Mouse (Mus musculus) inflammation-experienced regulatory T-cells, adult 6 months (primary cell): Measurements from ENCODE around the gene Glra4. TPM values are rescaled to one million over a fixed set of nuclear protein-coding genes. Genes with fewer than 3 reads are reported as not detected.

ENCODE experiments used
- ATAC-seq: one replicate; pipeline ENCODE4 v1.8.0; 2017
- polyA plus RNA-seq, 3 experiments: library from polyadenylated mRNA; unstranded; fragments of 100-300 nt; shearing (Covaris generic); gene quantifications; one replicate each; pipeline ENCODE4 v1.2.1; 2017

Glra4 gene
- not detected for polyA plus RNA-seq

DNA sequence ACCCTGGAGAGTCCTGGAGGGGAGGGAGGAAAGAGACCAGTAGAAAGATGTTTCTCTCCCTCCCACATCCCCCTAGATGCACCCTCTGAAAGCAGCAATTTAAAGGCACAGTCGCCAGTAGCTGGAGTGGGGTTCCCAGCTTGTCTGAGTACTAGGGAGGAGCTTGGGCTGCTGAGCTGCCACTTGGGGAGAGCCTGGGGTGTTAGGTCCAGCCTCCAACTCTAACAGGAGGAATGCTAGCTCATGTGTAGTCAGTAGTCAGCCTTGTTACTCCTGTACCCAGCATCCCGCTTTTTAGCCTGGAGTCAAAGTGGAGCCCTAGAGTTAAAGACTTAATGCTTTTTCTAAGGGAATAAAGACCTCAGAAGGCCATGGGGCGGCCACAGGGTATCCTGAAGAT lies at the start of gene Glra4:
Glra4 (minus strand) TSS at position 101 of the 400 bp plus-strand sequence.
- ATAC-seq = no peak

DNA sequence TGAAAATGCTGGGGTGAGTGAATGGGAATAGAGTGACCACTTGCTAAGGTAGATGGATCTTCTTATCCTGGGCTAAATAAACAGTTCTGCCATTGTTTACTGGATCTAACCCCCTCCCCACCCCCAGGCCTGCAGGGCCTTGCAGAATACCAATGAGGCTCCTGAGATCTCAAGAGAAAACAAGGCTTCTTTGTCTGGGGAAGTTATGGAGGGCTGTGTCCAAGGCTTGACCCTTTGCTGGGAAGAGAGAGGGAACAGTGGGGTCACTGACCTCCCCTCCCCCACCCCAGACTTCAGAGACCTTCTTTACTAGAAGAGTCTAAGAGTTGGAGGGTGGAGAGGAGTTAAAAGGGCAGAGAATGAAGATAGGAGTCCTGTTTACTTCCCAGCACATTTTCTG lies 48.7 kb upstream of the Glra4 start:
- ATAC-seq = no peak

DNA sequence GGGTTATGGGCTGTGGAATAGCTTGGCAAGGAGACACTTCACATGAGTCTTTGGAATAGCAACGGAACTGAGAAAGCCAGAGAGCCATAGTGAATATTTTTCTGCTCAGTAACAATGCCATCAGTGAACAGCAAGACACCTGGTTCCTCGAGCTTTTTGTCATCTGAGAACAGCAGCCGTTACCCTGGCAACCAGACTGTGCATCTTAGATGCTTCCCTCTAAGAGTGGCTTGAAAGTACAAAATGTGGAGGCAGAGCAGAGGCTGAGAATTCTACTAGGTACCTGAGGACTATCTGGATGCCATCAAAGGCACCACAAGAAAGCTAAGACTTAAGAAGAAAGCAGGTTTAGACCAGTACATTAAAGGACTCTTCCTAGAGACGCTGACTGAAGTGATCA lies 45.1 kb upstream of the Glra4 start:
- no peak for ATAC-seq

DNA sequence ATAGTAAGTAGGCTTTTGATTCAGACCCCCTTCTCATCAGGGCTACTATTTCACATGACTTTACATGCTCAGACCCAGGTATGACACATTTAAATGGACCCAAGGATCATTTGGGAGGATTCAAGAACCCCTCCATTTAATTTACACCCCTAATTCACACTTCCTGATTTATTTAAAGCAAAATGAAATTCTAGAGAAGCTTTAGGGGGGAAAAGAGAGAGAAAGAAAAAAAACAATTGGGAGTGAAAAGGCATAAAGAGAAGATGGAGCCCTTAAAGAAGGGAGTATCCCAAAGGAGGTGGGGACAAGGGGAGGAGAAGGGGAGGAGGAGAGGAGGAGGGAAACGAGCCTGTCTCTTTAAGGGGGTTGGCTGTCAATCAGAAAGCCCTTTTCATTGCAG lies 42.4 kb upstream of the Glra4 start, which contains the start of gene Plp1:
Plp1 (plus strand) TSS at position 301 of the 400 bp plus-strand sequence.
- no peak for ATAC-seq

DNA sequence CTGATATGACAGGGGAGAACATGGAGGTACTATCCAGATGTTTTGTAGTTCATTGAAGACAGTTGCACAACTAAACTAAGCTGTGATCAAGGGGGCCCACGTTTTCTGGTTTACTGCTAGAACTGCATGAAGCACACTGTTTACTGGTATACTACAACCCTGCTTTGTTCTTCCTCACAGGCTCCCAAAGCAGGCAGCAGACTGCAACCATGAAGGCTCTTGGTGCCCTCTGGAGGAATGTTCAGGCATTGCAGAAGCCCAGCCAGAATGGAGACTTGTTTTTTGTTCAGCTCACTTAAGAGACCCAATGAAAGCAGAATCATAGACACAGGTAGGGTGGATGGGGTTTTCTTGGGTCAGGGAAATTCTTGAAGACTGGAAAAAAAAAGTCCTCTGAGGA lies 40.3 kb upstream of the Glra4 start:
- peak; percentile 63 for ATAC-seq

DNA sequence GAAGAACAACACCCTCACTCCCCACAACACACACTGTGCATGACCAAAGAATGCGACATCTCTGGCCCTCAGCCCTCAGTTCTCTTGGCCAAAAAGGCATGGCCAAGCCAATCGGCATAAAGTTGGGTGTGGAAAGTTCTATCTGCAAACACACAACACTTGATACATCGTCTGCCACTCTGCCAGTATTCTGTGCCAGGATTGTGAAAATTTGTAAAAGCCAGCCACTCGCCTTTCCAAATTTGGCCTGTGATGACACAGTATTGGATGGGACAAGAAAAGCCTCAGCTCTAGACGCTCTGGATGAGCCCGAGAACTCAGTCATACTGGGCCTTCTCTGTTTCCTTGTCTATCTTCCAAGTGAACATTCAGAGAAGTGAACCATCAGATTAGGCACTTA lies 39.8 kb upstream of the Glra4 start:
- ATAC-seq = no peak

DNA sequence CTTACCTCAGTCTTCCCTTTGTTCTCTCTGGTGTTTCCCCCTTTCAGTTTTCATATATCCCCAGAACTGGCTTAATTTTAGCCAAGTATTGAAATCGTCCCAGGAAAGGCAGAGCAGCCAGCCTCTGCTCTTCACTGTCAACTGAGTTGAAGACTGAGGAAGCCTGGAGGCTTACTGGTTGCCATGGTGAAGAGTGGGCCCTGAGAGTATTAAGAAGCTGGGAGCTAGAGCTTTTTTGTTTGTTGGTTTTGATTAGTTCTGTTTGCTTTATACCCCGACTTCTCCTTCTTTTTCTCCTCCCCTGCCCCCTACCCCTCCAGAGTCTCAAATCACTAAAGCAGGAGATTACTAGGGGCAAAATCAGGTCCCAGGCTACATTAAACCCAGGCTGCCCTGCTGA lies 17.3 kb upstream of the Glra4 start:
- no peak for ATAC-seq

DNA sequence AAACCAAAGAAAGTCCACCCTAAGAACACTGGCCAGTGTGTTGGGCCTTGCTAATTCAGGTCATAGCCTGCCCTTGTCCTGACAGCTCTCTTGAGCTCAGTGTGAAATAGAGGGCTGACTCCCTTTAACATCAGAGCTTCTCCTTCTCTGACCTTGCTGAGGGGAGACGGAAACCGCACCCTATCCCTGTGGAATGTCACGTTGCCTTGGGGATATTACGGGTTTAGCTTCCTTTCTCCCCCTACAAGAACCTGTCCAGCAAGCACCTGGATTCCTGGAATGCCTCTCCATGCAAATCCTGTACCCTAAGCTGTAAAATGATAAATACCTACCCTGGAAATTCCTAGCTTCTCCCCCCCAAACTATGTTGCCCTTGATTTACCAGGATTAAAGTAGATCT lies 9.5 kb upstream of the Glra4 start:
- ATAC-seq = no peak

DNA sequence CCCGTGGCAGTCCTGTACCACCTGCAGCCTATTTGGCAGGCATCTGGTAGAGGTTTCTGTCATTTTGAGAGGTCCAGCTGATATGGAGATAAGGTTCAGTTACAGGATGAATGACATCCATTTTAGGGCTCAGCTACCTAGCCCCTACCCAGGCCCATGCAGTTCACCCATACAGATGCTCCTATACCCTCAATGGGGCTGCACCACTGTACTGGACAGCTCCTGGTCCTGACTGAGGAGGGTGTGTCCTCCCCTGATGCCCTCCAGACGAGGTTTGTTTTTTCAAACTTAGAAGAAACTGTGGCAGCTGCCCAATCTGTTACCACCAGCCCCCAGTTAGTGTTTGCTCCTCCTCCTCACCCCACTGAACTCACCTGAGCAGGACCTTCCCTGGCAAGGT lies 679 bp downstream of the Glra4 start:
- ATAC-seq = no peak

DNA sequence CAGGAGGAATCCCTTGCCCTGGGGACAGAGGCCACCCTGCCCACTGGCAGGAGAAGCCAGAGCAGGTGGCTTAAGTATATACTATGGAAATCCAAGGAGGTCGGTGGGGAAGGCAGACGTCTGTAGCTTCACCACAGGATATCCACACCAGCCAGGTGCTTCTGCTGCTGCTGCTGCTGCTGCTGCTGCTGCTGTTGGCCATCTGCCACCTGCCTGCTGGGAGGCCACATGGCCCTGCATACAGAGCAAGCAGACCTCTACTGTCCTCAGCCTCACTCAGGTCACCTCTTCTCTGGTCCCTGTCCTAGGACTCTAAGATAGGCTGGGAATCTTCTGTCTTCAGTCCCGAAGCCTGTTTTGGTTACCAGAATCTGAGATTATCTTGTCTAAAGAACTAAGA lies 1.9 kb downstream of the Glra4 start:
- ATAC-seq = no peak

DNA sequence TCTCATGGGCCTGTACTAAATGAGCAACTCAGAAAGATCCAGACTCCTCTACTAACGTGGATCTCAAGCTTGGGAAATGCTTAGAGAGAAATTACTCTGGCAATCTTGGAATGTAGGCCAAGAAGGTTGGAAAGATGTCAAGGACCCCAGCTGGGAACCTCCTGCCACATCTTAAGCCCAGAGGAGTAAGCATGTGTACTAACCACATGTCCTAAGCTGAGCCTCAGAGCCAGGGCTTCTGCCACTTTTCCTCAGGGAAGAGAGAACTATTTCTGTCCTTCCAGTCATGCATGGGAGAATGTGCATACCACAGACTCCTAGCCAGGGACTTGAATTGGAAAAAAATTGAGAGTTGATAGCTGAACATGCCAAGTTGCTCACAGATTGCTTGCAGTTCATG lies 6.9 kb downstream of the Glra4 start:
- no peak for ATAC-seq

DNA sequence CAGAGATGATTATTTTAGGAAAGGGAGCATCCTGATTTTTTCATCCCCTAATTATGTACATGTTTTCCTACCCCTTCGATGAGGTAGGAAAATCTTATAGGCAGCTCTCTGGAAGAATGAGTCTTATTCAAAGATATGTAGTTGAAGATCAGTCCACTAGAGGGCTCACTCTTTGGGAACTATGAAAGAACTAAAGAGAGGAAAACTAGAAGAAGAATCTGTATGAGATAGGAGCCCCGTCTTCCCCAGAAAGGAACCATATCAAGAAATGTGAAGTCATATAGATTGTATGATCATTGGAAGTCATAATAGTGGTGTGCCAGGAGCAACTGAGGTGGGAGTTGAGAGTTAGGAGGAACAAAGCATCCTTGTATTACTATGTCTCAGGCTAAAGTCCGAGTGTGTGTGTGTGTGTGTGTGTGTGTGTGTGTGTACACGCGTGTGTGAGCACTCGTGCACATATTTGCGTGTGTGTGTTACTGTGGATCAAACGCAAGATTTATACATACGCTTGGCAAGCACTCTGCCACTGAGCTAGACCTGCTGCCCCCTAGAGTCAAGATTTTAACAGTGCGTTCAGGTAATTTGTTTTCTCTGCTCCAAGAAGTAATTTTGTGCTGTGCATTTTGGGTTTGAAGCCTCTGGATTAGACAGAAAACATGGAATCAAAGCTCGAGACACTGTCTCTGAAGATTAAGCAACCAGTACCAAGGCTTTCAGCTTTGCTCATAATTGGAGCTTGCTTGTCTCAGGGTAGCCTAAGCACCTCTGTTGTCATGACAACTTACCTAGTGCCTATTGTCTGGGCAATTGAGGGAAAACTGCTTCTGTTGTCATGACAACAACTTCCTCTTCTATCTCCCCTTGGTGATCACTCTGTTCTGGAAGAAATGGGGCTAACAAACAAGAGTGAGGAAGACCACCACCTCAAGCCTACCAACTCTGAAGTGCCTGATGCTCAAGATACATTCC lies 18.6 kb downstream of the Glra4 start:
- peak; percentile 58 for ATAC-seq

DNA sequence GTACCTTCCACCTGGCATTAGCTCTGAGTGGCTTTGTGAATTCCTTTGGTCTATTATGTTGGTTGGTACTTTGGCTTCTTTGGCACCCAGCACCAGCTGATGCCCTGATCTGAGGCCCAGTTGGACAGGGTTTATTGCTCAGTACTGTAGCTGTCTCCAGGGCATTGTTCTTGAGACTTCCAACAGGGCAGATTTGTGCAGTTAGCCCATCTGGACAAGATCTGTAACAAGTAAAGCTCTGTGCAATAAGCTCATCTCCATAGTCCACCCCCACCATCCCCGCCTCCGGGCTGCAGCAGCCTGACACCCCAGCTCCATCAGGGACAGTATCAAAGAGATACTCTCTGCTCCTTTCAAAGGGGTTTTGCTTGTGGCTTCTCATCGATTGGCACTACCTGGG lies 24.5 kb downstream of the Glra4 start:
- no peak for ATAC-seq

DNA sequence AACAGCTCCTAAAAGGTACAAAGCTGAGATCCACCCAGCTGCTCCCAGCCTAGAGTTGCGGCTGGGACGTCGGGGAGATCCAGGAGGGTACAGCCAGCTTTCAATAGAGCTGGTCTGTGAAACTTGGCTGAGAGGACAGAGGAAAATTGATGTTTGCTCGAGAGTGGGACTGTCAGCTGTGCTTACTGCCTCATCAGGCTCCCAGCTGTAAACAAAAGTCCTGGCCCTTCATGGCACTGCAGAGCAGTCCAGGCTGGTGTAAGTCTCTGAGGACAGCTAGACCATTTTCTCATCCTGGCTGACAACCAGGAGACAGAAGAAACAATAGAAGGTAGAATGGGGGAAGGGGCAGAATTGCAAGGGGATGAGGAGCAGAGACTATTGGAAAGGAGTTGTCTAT lies 30.6 kb downstream of the Glra4 start:
- no peak for ATAC-seq

DNA sequence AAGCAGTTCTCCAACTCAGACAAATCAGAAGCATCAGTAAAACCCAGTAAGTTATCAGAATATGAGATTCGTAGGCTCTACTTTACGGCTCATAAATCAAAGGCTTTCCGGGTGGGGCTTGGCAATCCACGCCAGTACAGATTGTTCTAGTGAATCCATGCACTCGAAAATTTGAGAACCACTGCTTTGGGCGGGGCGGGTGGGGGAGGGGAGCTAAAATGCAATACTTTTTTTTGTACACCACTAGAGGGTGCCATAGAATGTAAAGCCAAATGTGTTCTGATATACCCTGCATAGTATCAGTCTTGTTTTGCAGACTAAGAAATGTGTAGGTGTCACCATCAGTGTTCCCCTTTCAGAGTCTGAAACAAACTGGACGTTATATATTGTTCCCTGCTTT lies 35.3 kb downstream of the Glra4 start:
- ATAC-seq = no peak

DNA sequence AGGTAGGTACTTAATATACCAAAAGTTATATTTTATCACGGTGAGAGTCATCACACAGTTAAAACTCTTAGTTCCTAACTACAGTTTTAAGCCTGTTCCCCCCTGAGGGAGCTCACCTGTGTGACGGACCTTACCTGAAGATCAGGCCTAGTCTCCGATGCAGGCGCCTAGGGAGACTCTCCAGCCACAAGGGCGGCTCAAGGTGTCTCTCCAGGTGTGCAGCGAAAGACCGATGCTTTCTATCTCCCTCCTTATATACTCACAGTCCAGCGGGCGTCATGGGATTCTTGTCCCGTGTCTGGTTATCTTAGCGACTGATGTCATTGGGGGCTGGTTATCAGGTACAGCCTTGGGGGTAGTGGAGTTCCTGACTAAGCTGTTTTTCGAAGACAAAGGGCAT lies 36.5 kb downstream of the Glra4 start, which contains the start of gene Morf4l2:
Morf4l2 (minus strand) TSS at position 232 of the 400 bp plus-strand sequence.
- no peak for ATAC-seq

DNA sequence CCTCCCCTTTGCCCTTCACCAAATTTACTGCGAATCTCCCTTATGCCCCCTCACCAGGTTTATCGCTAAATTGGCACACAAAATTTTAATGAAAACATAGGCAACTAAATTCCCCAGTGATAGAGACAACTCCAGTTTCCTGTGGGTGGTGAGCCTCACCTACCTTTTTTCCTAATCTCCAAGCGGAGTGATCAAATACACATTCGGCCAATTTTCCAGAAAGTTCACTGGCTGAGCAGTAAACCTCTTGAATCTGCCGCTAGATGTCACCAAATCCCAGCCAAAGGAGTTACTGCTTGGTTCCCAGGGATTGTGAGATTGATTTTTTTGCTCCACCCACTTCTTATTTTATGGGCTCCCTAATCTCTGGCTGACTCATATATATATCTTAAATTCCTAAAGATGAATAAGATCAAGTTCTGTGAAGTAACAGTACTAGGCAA lies 37.3 kb downstream of the Glra4 start:
- ATAC-seq = no peak

DNA sequence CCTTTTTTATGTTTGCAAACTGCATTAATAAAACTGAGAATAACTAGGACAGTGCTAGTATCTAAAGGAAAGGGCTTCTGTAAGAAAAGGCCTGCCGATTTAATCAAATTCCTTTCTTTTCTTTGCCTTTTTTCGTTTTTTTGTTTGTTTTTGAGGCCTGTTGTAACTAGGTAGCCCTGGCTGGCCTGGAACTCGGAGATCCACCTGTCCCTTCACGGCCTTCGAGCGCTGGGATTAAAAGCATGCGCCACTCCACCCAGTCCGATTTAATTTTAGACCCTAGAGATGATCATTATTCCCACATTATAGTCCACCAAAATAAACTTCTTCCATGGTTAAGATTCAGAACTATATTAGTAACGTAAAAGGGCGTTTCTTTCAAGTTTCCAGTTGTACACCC lies 37.7 kb downstream of the Glra4 start:
- no peak for ATAC-seq

DNA sequence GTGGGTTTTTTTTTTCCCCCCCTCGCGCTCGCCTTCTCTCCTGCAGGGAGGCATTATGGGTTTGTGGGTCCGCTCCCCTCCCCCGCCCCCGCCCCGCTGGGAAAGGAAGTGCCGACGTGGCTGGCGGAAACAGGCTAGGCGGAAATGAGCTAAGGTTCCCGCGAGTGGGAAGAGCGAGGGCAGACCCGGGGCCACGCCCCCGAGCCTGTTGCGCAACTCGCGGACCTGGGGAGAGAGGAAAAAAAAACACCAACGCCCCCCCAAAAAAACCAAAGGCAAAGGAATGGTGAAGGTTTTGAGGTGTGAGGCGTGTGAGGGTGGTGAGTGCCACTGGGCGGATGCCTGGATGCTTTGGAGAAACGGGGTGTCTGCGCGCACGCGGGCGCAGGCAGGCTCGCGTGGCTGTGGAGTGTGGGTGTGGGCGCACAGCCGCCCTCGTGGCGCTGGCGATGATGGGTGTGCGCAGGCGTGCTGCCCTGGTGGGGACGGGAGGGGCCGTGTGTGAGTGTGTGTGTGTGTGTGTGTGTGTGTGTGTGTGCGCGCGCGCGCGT lies 38.2 kb downstream of the Glra4 start:
- peak; percentile 36 for ATAC-seq

DNA sequence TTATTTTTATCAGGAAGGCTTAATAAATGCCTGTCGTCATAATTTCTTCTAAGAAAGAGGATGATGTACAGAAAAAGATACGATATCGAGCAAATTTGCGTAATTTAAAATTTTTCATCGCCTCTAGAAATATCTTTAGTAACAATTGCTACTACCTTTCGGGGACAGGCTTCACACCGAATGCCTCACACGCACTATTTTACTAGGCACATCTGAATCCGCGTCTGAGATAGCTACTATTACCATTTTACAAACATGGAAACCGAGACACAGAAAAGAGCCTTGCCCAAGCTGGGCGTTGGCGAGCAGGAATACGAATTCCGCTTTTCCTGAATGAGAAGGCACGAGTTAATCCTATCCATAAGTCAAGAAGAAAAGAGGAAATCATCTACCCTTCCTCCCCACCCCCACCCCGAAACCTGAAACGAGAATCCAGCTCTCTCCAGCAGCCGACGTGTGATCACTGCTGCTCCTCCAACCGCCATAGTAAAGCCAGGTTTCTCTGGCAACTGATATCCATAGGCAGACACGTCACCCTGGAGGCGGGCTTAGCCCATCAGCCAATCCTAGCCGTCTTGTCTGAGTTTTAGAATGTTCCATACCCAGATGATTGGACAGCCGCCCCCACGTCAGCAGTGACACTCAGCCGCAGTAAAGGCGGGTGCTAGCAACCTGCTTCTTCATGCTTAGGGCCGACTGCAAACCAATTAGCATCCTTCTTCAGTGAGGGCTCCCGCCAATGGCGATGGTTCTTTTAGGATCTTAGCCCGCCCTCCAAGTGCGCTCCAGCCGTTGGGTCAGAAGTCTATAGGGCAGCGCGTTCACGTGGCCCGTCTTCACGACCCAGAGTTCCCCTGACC lies 38.9 kb downstream of the Glra4 start:
- peak; percentile 87 for ATAC-seq

DNA sequence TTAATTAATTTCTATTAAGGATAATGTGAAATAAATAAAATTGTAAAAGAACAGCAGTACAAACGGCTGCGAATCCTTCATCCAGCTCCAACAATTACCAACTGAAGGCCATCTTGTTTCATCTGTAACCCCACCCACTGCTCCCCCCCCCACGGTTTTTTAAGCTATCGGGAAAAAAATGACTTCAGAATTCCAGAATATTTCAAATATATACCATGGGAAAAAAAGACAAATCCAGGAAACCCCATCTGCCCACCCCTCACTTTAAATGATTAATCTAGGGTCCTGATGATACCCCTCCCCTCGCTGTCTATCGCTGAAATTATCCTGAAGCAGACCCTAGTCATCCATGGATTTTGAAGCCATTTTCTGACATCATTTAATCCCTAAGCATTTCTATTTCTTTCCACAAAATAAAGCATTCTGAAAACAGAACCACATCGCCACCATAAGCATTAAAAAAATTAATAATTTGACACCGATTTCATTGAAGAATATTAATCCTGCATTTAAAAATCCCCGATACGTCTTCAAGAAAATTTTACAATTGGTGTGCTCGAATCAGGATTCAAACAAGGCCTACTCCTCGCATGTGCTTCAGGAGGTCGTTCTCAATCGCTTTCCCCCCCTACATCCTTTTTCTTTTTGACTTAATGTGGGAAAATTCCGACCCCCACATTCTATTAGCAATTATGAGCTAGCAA lies 39.7 kb downstream of the Glra4 start:
- no peak for ATAC-seq

DNA sequence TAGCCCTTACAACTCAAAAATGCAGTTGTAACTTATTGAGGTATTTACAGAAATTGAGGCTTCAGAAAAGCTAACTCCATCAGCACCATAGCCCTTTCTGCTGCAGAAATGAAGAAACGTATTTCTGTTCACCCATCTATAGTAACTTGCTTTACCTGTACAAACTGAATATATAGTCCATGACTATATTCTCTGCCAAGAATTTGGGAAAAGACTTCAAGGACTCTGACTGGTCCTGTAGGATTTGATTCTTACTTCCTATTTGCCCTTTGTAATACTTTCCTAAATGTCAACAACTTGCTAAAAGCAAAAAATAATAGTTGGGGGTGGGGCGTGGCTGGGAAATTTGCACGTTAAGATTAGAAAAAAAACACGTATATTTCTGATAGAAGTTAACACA lies 47.9 kb downstream of the Glra4 start:
- no peak for ATAC-seq
